Mouse (Mus musculus) ES-E14 (cell line): Measurements from ENCODE around the gene Kiss1r.

ENCODE experiments used
- MAFK ChIP-seq: IDR thresholded peaks from 2 replicates; pipeline ENCODE4 v1.6.1; 2014; ENCODE audit warnings: mild to moderate bottlenecking, low read depth, low read length, inconsistent platforms; ENCODE audit not compliant: insufficient read depth
- ZNF384 ChIP-seq: IDR thresholded peaks from 2 replicates; pipeline ENCODE4 v1.6.1; 2012; ENCODE audit warnings: low read depth, low read length, inconsistent platforms

DNA sequence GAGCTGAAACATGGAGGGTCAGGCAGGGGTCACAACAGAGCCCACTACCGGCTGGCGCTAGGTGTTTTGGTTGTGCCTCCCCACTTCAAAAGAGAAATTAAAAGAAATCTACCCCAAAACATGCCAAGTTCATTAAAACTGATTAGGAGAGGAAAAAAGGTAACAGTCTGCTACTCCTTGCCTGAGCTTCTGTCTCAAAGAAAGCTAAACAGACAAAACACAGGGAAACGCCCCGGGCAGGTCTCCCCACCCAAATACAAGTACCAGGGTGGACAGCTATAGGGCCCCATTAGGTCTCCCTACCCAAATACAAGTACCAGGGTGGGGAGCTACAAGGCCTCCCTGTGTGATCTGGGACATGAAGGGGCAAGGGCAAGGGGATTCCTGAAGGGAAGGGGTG, 6.2 kb upstream of the Kiss1r start, which contains the start of gene Gm26602:
- TF ChIP-seq MAFK = no peak
- TF ChIP-seq ZNF384 = no peak
